Mouse (Mus musculus) E14TG2a.4 (cell line): ENCODE data around the gene Fuca1.

Experiments
- CTCF ChIP-seq: conservative IDR thresholded peaks from 2 replicates; pipeline ENCODE4 v1.5.1; 2014; ENCODE audit warnings: low read length
- NANOG ChIP-seq: IDR thresholded peaks from 2 replicates; pipeline ENCODE4 v1.6.1; 2014; ENCODE audit warnings: borderline replicate concordance, low read length, mixed read lengths
- POU5F1 ChIP-seq: IDR thresholded peaks from 2 replicates; pipeline ENCODE4 v1.6.1; 2014; ENCODE audit warnings: low read length, borderline replicate concordance

DNA sequence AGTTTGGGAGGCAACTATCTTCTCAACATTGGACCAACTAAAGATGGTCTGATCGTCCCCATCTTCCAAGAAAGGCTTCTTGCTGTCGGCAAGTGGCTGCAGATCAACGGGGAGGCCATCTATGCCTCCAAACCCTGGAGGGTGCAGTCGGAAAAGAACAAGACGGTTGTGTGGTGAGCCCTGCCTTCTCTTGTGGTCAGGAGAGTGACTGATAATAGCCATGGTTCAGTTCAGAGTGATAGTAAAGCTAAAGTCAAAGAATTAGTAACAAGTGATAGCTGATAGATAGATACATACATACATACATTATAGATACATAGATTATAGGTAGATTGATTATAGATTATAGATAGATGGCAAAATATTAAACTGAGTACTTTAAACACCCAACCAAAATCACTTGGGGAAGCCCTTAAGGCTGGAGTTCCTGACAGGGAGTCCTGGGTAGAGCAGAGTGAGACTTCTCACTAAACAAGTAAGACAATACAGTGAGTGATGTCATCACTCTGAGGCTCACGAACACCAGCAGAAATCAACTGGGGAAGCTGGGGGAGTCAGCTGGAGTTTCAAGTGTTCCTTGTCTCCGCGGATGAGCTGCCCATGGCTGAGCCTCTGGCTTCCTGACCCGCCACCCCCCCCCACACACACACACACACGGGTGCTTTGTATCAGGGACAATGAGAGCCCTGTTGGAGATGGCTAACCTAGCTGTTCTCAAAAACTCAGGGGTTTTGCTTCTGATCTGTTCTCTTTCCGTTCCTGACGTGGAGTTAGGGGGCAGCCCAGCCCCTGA, 14.4 kb downstream of the Fuca1 start:
- no peak for TF ChIP-seq CTCF
- TF ChIP-seq NANOG = no peak
- no peak for TF ChIP-seq POU5F1
